27 mouse cellular contexts compared by ENCODE assay signal in genomic region chr6:52578322-52578721, GRCm38 (mm10).
A peak's percentile ranks its signal among the peaks of the same experiment; 100 is the strongest.
DNase-seq lines count a peak whose midpoint lies in the region; ATAC-seq and TF ChIP-seq lines count a peak whose summit lies in the region.
"Had no signal": no experiment of that assay in that cellular context is flagged by ENCODE, and none has a peak within 500 bp of the region (broad histone marks: within the 10 kb centered on the region; RNA-seq: fewer than 3 reads in every experiment).

No protein-coding gene starts in this region.

- peak; percentile 40 for DNase-seq in adrenal gland, adult 2 months
- DNase-seq in adrenal gland, postnatal 25 days: no peak
- DNase-seq in CD4-positive helper T cell, adult 2 months (ENCODE audit: low read depth, low spot score): peak; percentile 20
- DNase-seq in NIH3T3 (ENCODE audit: low read depth): peak; percentile 84
- DNase-seq in hindbrain, postnatal 0 days (ENCODE audit: low spot score): no peak
- DNase-seq in T-cell, adult 2 months (ENCODE audit: low spot score): no peak
- DNase-seq in thymus, postnatal 25 days: no peak
- DNase-seq: adrenal gland, postnatal 14 days; cerebellum, adult 18-20 months; cerebellum, postnatal 10 days; heart, postnatal 36 days; kidney, adult 18-20 months; kidney, postnatal 25 days; right cerebral cortex, postnatal 4 days; thymus, adult 2 months had no signal

- TF ChIP-seq CTCF in hindbrain, postnatal 0 days (IDR thresholded peaks at IDR 0.05; ENCODE audit: low read depth): no peak

- H3K27ac ChIP-seq in hindbrain, postnatal 0 days: no peak overlapping the region
- H3K27ac ChIP-seq: embryonic facial prominence, embryonic 13.5 days; forebrain, embryonic 10.5 days; forebrain, embryonic 15.5 days; hindbrain, embryonic 12.5 days; kidney, embryonic 15.5 days; limb, embryonic 13.5 days; lung, embryonic 15.5 days; midbrain, embryonic 10.5 days; stomach, postnatal 0 days had no signal

- ATAC-seq in hindbrain, postnatal 0 days: no peak
- ATAC-seq: forebrain, embryonic 15.5 days; midbrain, embryonic 16.5 days had no signal

- no peaks in the 10 kb centered on the region for H3K4me1 ChIP-seq in hindbrain, postnatal 0 days (ENCODE audit: insufficient read depth, low read length)
- H3K4me1 ChIP-seq: embryonic facial prominence, embryonic 13.5 days; forebrain, embryonic 10.5 days; forebrain, embryonic 15.5 days; hindbrain, embryonic 12.5 days; midbrain, embryonic 10.5 days had no signal

- no peak overlapping the region for H3K4me2 ChIP-seq in hindbrain, postnatal 0 days (ENCODE audit: low read depth, low read length)
- H3K4me2 ChIP-seq: embryonic facial prominence, embryonic 13.5 days; forebrain, embryonic 15.5 days; heart, embryonic 11.5 days; hindbrain, embryonic 12.5 days; kidney, embryonic 15.5 days; limb, embryonic 13.5 days; liver, embryonic 11.5 days; lung, embryonic 15.5 days had no signal

- H3K36me3 ChIP-seq in hindbrain, postnatal 0 days (ENCODE audit: insufficient read depth, low read length): no peaks in the 10 kb centered on the region
- H3K36me3 ChIP-seq: embryonic facial prominence, embryonic 13.5 days; forebrain, embryonic 10.5 days; forebrain, embryonic 15.5 days; hindbrain, embryonic 12.5 days; kidney, embryonic 15.5 days; limb, embryonic 13.5 days; lung, embryonic 15.5 days; midbrain, embryonic 10.5 days had no signal

- no peak overlapping the region for H3K4me3 ChIP-seq in hindbrain, postnatal 0 days (ENCODE audit: low read length)
- H3K4me3 ChIP-seq: embryonic facial prominence, embryonic 13.5 days; forebrain, embryonic 10.5 days; forebrain, embryonic 15.5 days; hindbrain, embryonic 12.5 days; kidney, embryonic 15.5 days; limb, embryonic 13.5 days; lung, embryonic 15.5 days; midbrain, embryonic 10.5 days had no signal

- H3K9me3 ChIP-seq in hindbrain, postnatal 0 days (ENCODE audit: low read length): no peaks in the 10 kb centered on the region
- H3K9me3 ChIP-seq: embryonic facial prominence, embryonic 13.5 days; forebrain, embryonic 10.5 days; forebrain, embryonic 15.5 days; hindbrain, embryonic 12.5 days; kidney, embryonic 15.5 days; limb, embryonic 13.5 days; lung, embryonic 15.5 days; midbrain, embryonic 10.5 days had no signal

- 0 out of 2 replicates have a peak, but pooled peaks cover 4% of the 10 kb centered on the region for H3K27me3 ChIP-seq in hindbrain, postnatal 0 days (ENCODE audit: insufficient read depth, low read length)
- H3K27me3 ChIP-seq: embryonic facial prominence, embryonic 13.5 days; kidney, embryonic 15.5 days; lung, embryonic 15.5 days had no signal

- 50% methylated on average over 2 of the region's 2 CpGs for WGBS in hindbrain, postnatal 0 days

- H3K9ac ChIP-seq in hindbrain, postnatal 0 days (replicated peaks; ENCODE audit: low read length): no peak overlapping the region
- H3K9ac ChIP-seq: embryonic facial prominence, embryonic 13.5 days; forebrain, embryonic 15.5 days; hindbrain, embryonic 12.5 days; kidney, embryonic 15.5 days; limb, embryonic 13.5 days; lung, embryonic 15.5 days had no signal

Comparison
In these comparisons a context has a peak if more than half of its experiments do, and no peak if none do; other contexts are left out.
1. DNase-seq: peak in adrenal gland, adult 2 months (single experiment), CD4-positive helper T cell, adult 2 months (single experiment) and NIH3T3 (single experiment); none in adrenal gland, postnatal 25 days (single experiment), hindbrain, postnatal 0 days (single experiment), T-cell, adult 2 months (single experiment) and thymus, postnatal 25 days (single experiment).